Mouse (Mus musculus) adrenal gland, adult 18-20 months (tissue): ENCODE data around the gene Pde4b. TPM values are rescaled to one million over a fixed set of nuclear protein-coding genes. Genes with fewer than 3 reads are reported as not detected.
"Not testable (repeated sequence)": the region's sequence is repeated elsewhere in the genome, so short reads cannot be mapped to it uniquely, and the experiment has no call there.

Source experiments
- DNase-seq, 2 experiments: peaks; one replicate each; pipeline ENCODE4 v3.0.0; 2021 to 2022; ENCODE audit warnings: low spot score in 2 of 2
- total RNA-seq, 2 experiments: library from RNA; stranded (reverse); gene quantifications; 1 replicate in 1 of 2; 2 replicates in 1 of 2; pipeline ENCODE4 v1.2.3; 2021

The Pde4b gene
- total RNA-seq, 2 experiments from 2014 or later, result 3.8 to 5.4 TPM

GRCm38 (mm10) chr4:102446160-102446945 lies 359.0 kb downstream of the Pde4b start:
- DNase-seq, result no peak

GRCm38 (mm10) chr4:102456426-102456825 lies 369.1 kb downstream of the Pde4b start:
- DNase-seq, result no peak

GRCm38 (mm10) chr4:102459216-102459999 lies 372.1 kb downstream of the Pde4b start:
- DNase-seq, result no peak

- no peak for DNase-seq
These were observed 390.8 kb downstream of the Pde4b start for GRCm38 (mm10) chr4:102478104-102478503.

GRCm38 (mm10) chr4:102478860-102479259 lies 391.5 kb downstream of the Pde4b start:
- no peak for DNase-seq

GRCm38 (mm10) chr4:102480830-102481484 lies 393.6 kb downstream of the Pde4b start:
- DNase-seq, result no peak

- no peak for DNase-seq
These were observed 396.1 kb downstream of the Pde4b start for GRCm38 (mm10) chr4:102483354-102484018.

- DNase-seq, result no peak
These were observed 397.4 kb downstream of the Pde4b start for GRCm38 (mm10) chr4:102484738-102485137.

GRCm38 (mm10) chr4:102486134-102486920 lies 399.0 kb downstream of the Pde4b start:
- DNase-seq, result no peak

- DNase-seq, result no peak
These were observed 399.5 kb downstream of the Pde4b start for GRCm38 (mm10) chr4:102486921-102487240.

GRCm38 (mm10) chr4:102488000-102488399 lies 400.7 kb downstream of the Pde4b start:
- no peak for DNase-seq

GRCm38 (mm10) chr4:102491468-102492123 lies 404.3 kb downstream of the Pde4b start:
- no peak for DNase-seq

- no peak for DNase-seq
These were observed 405.6 kb downstream of the Pde4b start for GRCm38 (mm10) chr4:102492911-102493310.

- no peak for DNase-seq
These were observed 406.2 kb downstream of the Pde4b start for GRCm38 (mm10) chr4:102493342-102494128.

GRCm38 (mm10) chr4:102494203-102494602 lies 406.9 kb downstream of the Pde4b start:
- not testable (repeated sequence) for DNase-seq

GRCm38 (mm10) chr4:102495001-102495400 lies 407.7 kb downstream of the Pde4b start:
- no peak for DNase-seq

GRCm38 (mm10) chr4:102495474-102495873 lies 408.1 kb downstream of the Pde4b start:
- no peak for DNase-seq

GRCm38 (mm10) chr4:102496269-102497177 lies 409.2 kb downstream of the Pde4b start:
- no peak for DNase-seq
